Mouse (Mus musculus) liver, embryonic 15.5 days (tissue): ENCODE data around the gene Zc3h15. TPM values are rescaled to one million over a fixed set of nuclear protein-coding genes. Genes with fewer than 3 reads are reported as not detected.

Experiments
- ATAC-seq: fragments of 200-750 bp; cut with Nextera tagmentation; 2 replicates; pipeline ENCODE4 v1.8.0; 2017; ENCODE audit warnings: moderate number of reproducible peaks, mild to moderate bottlenecking, moderate library complexity; ENCODE audit not compliant: insufficient read depth
- H3K27ac ChIP-seq: fragments of 300-500 bp; sonication (generic); replicated peaks from 2 replicates; pipeline ENCODE4 v1.5.1; 2015; ENCODE audit warnings: mild to moderate bottlenecking, inconsistent platforms
- H3K27me3 ChIP-seq: fragments of 300-500 bp; sonication (generic); 2 replicates; pipeline ENCODE4 v1.6.1; 2015; ENCODE audit warnings: mild to moderate bottlenecking, inconsistent platforms
- H3K36me3 ChIP-seq: fragments of 300-500 bp; sonication (generic); replicated peaks from 2 replicates; pipeline ENCODE4 v1.6.1; 2015; ENCODE audit warnings: moderate library complexity, mild to moderate bottlenecking, inconsistent platforms
- H3K4me1 ChIP-seq: fragments of 300-500 bp; sonication (generic); replicated peaks from 2 replicates; pipeline ENCODE4 v1.6.1; 2015; ENCODE audit warnings: inconsistent platforms
- H3K4me2 ChIP-seq: fragments of 300-500 bp; sonication (generic); 2 replicates; pipeline ENCODE4 v1.6.1; 2015; ENCODE audit warnings: moderate library complexity, mild to moderate bottlenecking, inconsistent platforms
- H3K4me3 ChIP-seq: fragments of 300-500 bp; sonication (generic); replicated peaks from 2 replicates; pipeline ENCODE4 v1.5.1; 2015; ENCODE audit warnings: mild to moderate bottlenecking, inconsistent platforms
- H3K9ac ChIP-seq: fragments of 300-500 bp; sonication (generic); 2 replicates; pipeline ENCODE4 v1.6.1; 2015; ENCODE audit warnings: moderate library complexity, mild to moderate bottlenecking, inconsistent platforms
- H3K9me3 ChIP-seq: fragments of 300-500 bp; sonication (generic); replicated peaks from 2 replicates; pipeline ENCODE4 v1.6.1; 2016; ENCODE audit warnings: inconsistent platforms
- WGBS: fragments of 180-500 bp; shearing (Covaris S2); methylation state at CpG from one replicate; pipeline ENCODE4 v1.1.7; 2015; ENCODE audit warnings: mixed read lengths; ENCODE audit not compliant: insufficient replicate concordance; 5-methylcytosine and 5-hydroxymethylcytosine counted together
- polyA plus RNA-seq: library from polyadenylated mRNA; unstranded; fragments of >200 nt; fragmentation: Nextera tagmentation; extraction: Ambion mirVana; gene quantifications from 2 replicates; pipeline ENCODE4 v1.2.1, GENCODE M21; 2015

Gene Zc3h15
- 35.3 and 47.0 TPM in 2 replicates for polyA plus RNA-seq

GRCm38 (mm10) chr2:83644276-83645252 is at the start of gene Zc3h15:
Gene Zc3h15 (plus strand): TSS chr2:83644435.
- WGBS = under 1% methylated on average over 92 of the region's 100 CpGs

GRCm38 (mm10) chr2:83620558-83621367 is 23.5 kb upstream of the Zc3h15 start:
- H3K4me1 ChIP-seq = no peaks in the 10 kb centered on the region
- no peaks in the 10 kb centered on the region for H3K9me3 ChIP-seq
- no peaks in the 10 kb centered on the region for H3K27me3 ChIP-seq
- no peak overlapping the region for H3K4me2 ChIP-seq
- no peak for ATAC-seq
- no peak overlapping the region for H3K27ac ChIP-seq
- H3K4me3 ChIP-seq = no peak overlapping the region
- 70% methylated on average over 11 of the region's 11 CpGs for WGBS
- no peak overlapping the region for H3K9ac ChIP-seq
- no peaks in the 10 kb centered on the region for H3K36me3 ChIP-seq

More at GRCm38 (mm10) chr2:83644276-83645252, at the start of gene Zc3h15:
- Histone ChIP-seq H3K9me3 (no peaks in the 10 kb centered on the region), H3K9ac (peak within 1 kb of the TSS; percentile 96), H3K4me1 (peaks cover 27% of the 10 kb centered on the region), H3K4me3 (peak within 1 kb of the TSS; percentile 91), H3K27ac (peak within 1 kb of the TSS; percentile 87), H3K27me3 (no peaks in the 10 kb centered on the region), H3K4me2 (peak within 1 kb of the TSS; percentile 86), H3K36me3 (no peaks in the 10 kb centered on the region)
- ATAC-seq = peak; percentile 99

- no peak for ATAC-seq
- Histone ChIP-seq H3K9ac (no peak overlapping the region), H3K4me2 (no peak overlapping the region), H3K4me1 (no peaks in the 10 kb centered on the region), H3K4me3 (no peak overlapping the region), H3K27me3 (no peaks in the 10 kb centered on the region), H3K9me3 (no peaks in the 10 kb centered on the region), H3K27ac (no peak overlapping the region), H3K36me3 (no peaks in the 10 kb centered on the region)
- WGBS = 62% methylated on average over 4 of the region's 4 CpGs
These were observed 22.7 kb upstream of the Zc3h15 start for GRCm38 (mm10) chr2:83621511-83621910.

- H3K27ac ChIP-seq = no peak overlapping the region
- H3K9me3 ChIP-seq = no peaks in the 10 kb centered on the region
- no peak overlapping the region for H3K9ac ChIP-seq
- no peaks in the 10 kb centered on the region for H3K36me3 ChIP-seq
- 45% methylated on average over 11 of the region's 11 CpGs for WGBS
- no peaks in the 10 kb centered on the region for H3K4me1 ChIP-seq
- no peak overlapping the region for H3K4me2 ChIP-seq
- ATAC-seq = no peak
- H3K4me3 ChIP-seq = no peak overlapping the region
- no peaks in the 10 kb centered on the region for H3K27me3 ChIP-seq
These were observed 21.4 kb upstream of the Zc3h15 start for GRCm38 (mm10) chr2:83622792-83623191.

GRCm38 (mm10) chr2:83624045-83624444 is 20.2 kb upstream of the Zc3h15 start:
- H3K27ac ChIP-seq = no peak overlapping the region
- H3K4me1 ChIP-seq = no peaks in the 10 kb centered on the region
- H3K4me2 ChIP-seq = no peak overlapping the region
- H3K36me3 ChIP-seq = no peaks in the 10 kb centered on the region
- no peaks in the 10 kb centered on the region for H3K27me3 ChIP-seq
- H3K9me3 ChIP-seq = no peaks in the 10 kb centered on the region
- no peak overlapping the region for H3K9ac ChIP-seq
- no peak for ATAC-seq
- no peak overlapping the region for H3K4me3 ChIP-seq
- WGBS = 54% methylated on average over 4 of the region's 4 CpGs

- peak overlapping the region; percentile 5; the same call in 1 of the 2 replicates for H3K4me2 ChIP-seq
- WGBS = 22% methylated on average over 10 of the region's 10 CpGs
- H3K4me3 ChIP-seq = no peak overlapping the region
- H3K9me3 ChIP-seq = no peaks in the 10 kb centered on the region
- no peaks in the 10 kb centered on the region for H3K36me3 ChIP-seq
- peak; percentile 12; the same call in 1 of the 2 replicates for ATAC-seq
- H3K27ac ChIP-seq = no peak overlapping the region
- no peak overlapping the region for H3K9ac ChIP-seq
- H3K27me3 ChIP-seq = no peaks in the 10 kb centered on the region
- no peaks in the 10 kb centered on the region for H3K4me1 ChIP-seq
These were observed 18.8 kb upstream of the Zc3h15 start for GRCm38 (mm10) chr2:83625226-83626108.

GRCm38 (mm10) chr2:83626881-83627280 is 17.4 kb upstream of the Zc3h15 start:
- H3K9ac ChIP-seq = no peak overlapping the region
- no peak overlapping the region for H3K4me3 ChIP-seq
- H3K4me1 ChIP-seq = no peaks in the 10 kb centered on the region
- H3K36me3 ChIP-seq = no peaks in the 10 kb centered on the region
- H3K4me2 ChIP-seq = no peak overlapping the region
- WGBS = 71% methylated on average over 9 of the region's 9 CpGs
- no peaks in the 10 kb centered on the region for H3K9me3 ChIP-seq
- H3K27me3 ChIP-seq = no peaks in the 10 kb centered on the region
- ATAC-seq = no peak
- no peak overlapping the region for H3K27ac ChIP-seq

- 47% methylated on average over 9 of the region's 9 CpGs for WGBS
These were observed 16.7 kb upstream of the Zc3h15 start for GRCm38 (mm10) chr2:83627495-83627894.

GRCm38 (mm10) chr2:83627932-83628331 is 16.3 kb upstream of the Zc3h15 start:
- WGBS = 70% methylated on average over 6 of the region's 6 CpGs
- no peak overlapping the region for H3K27ac ChIP-seq
- H3K9ac ChIP-seq = no peak overlapping the region
- no peaks in the 10 kb centered on the region for H3K4me1 ChIP-seq
- no peak overlapping the region for H3K4me3 ChIP-seq
- H3K9me3 ChIP-seq = no peaks in the 10 kb centered on the region
- no peak for ATAC-seq
- no peaks in the 10 kb centered on the region for H3K36me3 ChIP-seq
- no peaks in the 10 kb centered on the region for H3K27me3 ChIP-seq
- H3K4me2 ChIP-seq = no peak overlapping the region

More at GRCm38 (mm10) chr2:83627495-83627894, 16.7 kb upstream of the Zc3h15 start:
- no peaks in the 10 kb centered on the region for H3K36me3 ChIP-seq
- H3K9ac ChIP-seq = no peak overlapping the region
- no peak for ATAC-seq
- no peaks in the 10 kb centered on the region for H3K9me3 ChIP-seq
- no peaks in the 10 kb centered on the region for H3K4me1 ChIP-seq
- H3K4me3 ChIP-seq = no peak overlapping the region
- H3K4me2 ChIP-seq = no peak overlapping the region
- no peak overlapping the region for H3K27ac ChIP-seq
- no peaks in the 10 kb centered on the region for H3K27me3 ChIP-seq

GRCm38 (mm10) chr2:83641993-83642392 is 2.2 kb upstream of the Zc3h15 start:
- Histone ChIP-seq H3K9ac (no peak overlapping the region), H3K9me3 (no peaks in the 10 kb centered on the region), H3K4me2 (no peak overlapping the region), H3K4me3 (no peak overlapping the region), H3K27me3 (no peaks in the 10 kb centered on the region), H3K27ac (no peak overlapping the region), H3K4me1 (peaks cover 14% of the 10 kb centered on the region), H3K36me3 (no peaks in the 10 kb centered on the region)
- ATAC-seq = no peak
- WGBS = 85% methylated on average over 1 of the region's 1 CpGs
